Mouse (Mus musculus): ENCODE results near the gene Zfp526.

Gene Zfp526

DNA sequence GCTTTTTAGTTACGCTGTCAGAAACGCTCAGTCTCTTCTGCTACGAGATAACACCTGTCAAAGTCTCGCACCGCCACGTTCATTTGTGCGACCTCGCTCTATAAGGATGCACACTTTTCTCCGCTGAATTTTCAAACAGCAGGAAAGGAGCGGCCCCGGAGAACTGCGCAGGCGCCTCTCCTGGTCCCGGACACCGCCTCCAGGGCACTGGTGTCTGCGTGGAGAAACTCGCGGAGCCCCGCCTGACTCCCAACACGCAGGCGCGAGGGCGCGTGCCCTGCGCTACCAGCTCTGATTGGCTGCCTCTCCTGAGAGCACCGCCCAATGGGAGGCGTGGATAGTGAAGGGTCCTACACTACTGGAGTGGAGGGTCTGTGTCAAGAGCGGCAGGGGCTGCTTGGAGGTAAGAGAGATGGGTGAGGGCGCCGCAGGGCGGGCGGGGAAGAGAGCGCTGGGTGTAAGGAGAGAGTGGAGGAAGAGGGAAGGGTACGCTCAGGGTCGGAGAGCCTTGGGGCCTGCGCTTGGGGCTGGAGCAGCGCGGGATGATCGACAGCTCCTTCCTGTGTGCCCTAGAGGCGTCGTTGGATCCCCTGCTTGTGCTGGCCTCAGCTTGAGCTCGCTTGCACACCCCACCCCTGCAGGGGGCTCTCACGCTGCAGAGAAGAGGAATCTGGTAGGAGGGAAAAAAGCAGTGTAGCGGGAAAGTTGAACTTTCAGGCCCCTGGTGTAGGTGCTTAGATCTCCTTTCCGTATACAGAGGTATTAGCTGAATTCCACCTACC is at the start of gene Zfp526:
Zfp526 (plus strand) TSS at position 324 of the 782 bp plus-strand sequence.
- peak; percentile 96 for DNase-seq (ENCODE audit: extremely low read depth, insufficient read length, low spot score)

DNA sequence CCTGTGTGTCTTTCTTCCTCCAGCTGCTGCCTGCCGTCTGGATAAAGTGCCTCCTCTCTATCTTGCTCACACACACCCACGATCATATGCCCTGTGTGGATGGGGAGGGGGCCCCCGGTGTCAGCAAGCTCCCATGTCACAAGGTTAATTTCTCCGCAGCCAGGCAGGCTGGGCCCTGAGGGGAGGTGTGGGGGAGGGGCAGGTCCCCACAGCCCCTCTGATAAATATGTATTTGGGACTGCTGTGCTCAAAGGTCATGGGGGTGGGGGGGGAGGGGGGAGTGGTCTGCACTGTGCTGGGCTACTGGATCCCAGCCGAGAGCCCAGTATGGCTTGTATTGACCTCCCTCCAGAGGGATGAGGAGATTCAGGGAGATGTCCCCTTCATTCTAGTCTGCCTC is 48.6 kb upstream of the Zfp526 start:
- no peak for DNase-seq (ENCODE audit: extremely low read depth, insufficient read length, low spot score)

DNA sequence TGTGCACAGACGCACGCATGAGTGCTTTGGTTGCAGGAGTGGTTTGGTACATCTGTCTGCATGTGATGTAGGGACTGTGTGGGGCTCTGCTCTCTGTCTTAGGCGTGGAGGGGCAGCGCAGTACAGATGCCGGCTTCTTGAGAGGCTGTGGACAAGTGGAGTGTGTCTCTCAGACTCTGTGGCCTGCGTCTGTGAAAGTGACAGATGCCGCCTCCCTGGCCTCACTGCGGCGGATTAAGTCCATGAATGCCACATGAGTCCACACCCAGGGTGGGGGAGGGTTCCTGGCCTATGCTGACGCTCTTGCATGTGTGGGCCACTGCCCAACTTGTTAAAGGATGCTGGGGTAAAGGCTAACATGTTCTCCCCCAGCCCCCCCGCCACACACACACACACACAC is 46.9 kb upstream of the Zfp526 start:
- DNase-seq (ENCODE audit: extremely low read depth, insufficient read length, low spot score): no peak

DNA sequence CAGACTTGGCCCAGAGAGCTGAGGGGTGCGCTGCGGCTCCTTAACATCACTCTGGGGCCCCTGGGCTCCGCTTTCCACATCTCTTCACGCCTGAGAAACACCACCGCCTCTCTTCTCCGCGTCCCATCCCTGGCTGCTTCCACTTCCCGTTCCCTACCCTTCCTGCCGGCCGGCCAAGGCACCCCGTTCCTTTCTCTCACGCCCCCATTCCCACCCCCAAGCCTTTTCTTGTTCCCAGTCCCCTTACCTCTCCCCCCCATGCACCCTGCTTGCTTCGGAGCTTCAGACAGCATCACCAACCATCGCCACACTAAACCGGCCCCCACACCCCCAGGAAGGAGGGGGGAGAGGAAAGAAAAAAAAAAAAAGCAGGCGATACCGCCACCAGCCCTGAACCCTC is 42.9 kb upstream of the Zfp526 start:
- no peak for DNase-seq (ENCODE audit: extremely low read depth, insufficient read length, low spot score)

DNA sequence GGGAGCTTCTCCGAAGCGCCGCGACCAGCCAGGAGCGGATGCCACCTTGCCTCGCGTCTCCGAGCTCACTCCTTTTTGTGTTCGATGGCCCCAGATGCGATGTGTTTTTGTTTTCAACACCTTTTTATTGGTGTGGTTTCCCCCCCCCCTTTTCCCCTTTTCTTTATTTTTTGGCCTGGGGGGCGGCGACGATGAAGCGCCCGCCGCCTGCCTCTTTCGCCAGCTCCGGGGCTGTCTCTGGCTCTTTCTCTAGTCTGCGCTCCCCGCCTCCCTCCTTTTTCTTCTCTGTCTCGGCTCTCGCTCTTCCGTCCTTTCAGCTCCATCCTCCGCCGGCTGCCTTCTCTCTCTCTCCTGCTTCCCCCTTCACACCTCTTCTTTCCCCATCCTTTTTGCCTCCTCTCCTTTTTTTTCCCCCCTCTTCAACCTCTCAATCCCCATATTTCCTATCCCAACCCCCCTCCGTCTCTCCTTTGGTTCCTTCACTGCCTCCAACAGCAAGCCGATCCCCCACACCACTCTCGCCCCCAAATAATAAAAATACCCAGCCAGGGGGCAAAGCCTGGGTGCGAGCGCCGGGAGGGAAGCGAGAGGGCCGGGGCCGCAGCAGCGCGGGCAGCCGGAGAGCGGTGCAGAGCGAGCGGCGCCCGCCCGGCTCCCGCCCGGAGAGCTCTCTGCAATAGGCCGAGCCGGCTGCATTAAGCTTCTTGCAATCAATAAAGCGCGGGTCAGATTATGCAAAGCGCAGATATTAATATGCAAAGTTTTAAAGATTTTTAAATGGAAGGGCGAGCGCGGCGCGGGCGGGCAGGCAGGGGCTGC is 42.2 kb upstream of the Zfp526 start:
- no peak for DNase-seq (ENCODE audit: extremely low read depth, insufficient read length, low spot score)

DNA sequence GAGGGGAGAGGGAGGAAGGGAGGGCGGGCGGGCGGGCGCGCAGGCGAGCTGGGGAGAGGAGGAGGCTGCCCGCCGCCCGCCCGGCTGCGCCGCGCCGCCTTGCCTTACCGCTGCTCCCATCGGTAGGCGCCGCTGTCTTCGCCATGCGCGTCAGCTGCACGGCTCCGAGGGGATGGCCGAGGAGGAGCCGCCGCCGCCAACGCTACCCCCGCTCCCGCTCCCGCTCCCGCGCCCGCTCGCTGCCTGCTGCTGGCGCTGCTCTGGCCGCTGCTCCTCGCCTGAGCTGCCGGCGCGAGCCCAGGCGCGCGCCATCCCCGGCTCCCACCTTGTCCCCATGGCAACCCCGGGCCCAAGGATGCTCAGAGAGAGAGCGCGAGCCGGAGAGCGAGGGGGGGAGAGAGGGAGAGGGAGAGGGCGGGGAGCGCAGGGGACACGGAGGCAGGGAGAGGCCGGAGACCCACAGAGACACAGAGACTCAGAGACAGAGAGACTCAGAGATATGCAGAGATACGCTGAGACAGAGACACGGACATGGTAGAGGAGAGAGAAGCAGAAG is 41.5 kb upstream of the Zfp526 start, which contains the start of gene Pou2f2:
Pou2f2 (minus strand) TSS at position 121 of the 556 bp plus-strand sequence.
- no peak for DNase-seq (ENCODE audit: extremely low read depth, insufficient read length, low spot score)

DNA sequence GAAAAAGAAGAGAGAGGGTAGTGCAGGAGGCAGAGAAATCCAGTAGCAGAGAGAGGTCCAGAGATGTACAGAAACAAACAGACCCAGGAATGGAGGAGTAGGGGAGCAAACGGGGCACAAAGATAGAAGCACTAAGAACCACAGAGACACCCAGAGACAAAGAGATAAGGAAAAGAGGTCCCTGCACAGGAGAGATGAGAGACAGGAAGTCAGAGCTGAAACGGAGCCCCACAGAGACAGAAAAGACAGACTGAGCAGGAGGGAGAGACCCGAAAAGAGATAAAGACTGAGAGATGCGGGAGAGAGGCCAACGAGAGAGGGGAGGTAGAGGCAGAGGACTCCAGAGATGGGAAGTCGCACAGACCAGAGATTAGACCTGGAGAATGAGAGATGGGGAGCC is 40.7 kb upstream of the Zfp526 start:
- DNase-seq (ENCODE audit: extremely low read depth, insufficient read length, low spot score): no peak

DNA sequence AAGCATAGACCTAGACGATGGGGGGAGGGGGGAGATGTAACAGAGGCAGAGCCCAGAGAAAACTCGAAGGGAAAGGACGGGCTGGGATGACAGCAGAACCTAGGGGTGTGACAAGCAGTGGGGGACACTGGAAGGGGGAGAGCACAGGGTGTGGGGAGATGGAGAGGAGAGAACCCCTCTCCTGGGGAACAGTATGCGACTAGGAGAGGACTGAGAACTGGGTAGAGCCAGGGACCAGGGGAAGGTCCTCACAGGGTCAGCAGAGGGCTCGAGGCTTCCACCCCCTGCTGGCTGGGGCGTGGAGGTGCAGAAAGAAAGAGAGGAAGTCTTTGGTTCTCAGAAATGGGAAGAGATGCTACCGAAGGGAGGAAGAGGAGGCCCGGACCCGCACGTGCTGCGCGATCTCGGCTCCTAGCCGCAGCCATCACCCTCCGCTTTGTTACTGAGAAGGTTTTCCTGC is 39.9 kb upstream of the Zfp526 start:
- DNase-seq (ENCODE audit: extremely low read depth, insufficient read length, low spot score): no peak

DNA sequence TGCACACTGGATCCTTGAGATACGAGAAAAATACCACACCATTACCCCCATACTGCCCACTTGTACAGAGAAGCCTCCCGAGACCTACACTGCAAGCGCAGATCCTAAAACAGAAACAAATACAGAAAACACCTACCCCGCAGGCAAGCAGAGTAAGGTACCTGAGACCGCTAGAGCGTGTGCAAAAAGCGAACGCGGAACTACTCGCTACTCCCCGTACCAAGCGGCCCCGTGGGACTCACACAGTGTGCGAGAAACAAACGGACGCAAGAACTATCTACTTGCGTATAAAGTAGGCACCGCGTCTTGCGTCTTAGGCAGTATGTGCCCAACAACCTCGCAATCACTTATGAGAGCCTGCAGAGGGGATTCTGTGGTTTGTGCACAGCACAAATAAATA is 39.4 kb upstream of the Zfp526 start:
- DNase-seq (ENCODE audit: extremely low read depth, insufficient read length, low spot score): no peak

DNA sequence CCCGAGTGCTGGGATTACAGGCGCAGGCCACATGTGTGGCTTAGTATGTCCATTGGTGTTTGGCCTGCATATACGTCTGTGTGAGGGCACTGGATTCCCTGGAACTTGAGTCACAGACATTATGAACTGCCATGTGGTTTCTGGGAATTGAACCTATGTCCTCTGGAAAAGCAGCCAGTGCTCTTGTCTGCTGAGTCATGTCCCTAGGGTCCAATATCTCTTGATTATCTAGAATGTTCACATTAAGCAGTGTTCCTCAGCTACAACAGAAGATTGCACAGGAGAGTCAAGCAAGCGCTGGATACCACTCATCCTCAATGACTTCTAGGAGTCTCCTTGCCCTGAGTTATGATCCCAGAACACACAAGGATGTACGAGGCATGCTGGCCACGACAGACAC is 37.1 kb upstream of the Zfp526 start:
- DNase-seq (ENCODE audit: extremely low read depth, insufficient read length, low spot score): no peak

DNA sequence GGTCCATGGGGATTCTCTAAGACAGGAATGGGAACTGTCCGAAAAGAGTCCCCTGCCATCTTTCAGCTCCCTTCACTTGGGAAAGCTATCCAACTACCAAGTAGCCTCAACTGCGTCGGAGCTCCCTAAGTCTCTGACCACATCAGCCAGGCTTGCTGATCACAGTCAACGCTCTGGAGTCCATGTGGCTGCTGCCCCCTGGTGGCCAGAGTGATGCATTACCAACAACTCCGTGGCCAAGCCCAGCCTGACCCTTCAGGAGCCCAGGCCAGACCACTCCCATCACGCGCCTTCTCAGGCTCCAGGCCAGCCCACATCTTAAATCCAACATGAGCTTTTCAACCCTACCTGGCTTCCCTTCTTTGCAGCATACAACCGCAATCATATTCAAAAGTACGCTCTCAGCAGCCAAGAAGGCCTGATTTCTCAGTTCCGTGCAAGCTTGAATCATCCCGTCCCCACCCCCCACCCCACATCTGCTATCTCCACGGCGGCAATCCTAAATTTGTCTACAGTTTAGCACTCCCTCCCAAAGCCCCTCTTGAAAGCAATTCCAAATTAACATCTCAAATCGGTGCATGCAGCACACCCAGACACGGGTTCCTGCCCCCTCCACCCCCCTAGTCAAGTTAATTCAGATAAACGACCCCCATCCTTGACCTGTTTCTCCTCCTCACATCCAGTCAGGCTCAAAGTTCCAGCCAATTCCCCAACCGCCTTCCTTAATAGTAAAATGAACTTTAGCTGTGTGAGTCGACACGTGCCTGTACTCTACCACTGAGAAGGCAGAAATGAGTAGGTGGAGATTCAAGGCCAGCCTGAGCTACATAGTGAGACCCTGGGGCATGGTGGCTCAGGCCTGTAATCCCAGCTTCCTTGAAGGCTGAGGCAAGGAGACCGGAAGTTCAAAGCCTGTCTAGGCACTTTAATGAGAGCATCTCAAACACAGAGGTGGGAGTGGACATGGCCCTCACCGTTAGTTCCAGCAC is 33.3 kb upstream of the Zfp526 start:
- DNase-seq (ENCODE audit: extremely low read depth, insufficient read length, low spot score): peak; percentile 66

DNA sequence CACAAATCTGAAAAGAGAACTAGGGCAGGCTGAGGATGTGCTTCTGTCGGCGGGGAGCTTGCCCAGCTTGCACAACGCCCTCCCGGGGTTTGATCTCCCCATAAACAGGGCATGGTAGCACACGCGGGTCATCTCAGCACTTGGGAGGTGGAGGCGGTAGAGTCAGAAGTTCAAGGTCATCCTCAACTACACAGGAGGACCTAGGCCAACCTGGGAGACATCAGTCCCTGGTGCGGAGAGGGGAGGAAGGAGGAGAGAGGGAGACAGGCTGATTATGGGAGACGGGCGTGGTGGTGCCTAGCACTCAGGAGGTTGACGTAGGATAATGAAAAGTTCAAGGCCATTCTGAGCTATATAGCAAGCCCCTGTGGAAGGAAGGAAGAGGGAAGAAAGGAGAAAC is 30.4 kb upstream of the Zfp526 start:
- no peak for DNase-seq (ENCODE audit: extremely low read depth, insufficient read length, low spot score)

DNA sequence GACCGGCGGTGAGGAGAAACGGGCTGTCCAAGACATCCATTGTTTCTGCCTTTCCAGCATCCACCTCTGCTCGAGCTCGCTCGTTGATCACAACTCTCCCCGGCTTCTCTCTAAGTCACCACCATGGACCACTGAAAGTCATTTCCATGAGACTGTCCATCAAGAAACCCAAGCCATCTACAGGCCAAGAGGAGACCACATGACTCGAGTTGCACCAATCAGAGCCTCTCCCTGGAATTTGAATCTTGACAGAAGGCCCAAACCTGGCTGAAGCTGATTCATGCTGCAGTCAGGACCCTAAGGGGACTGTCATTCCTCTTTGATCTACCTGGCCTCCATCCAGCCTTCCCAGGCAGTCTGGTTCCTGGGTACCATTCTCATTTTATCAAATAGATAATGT is 29.1 kb upstream of the Zfp526 start:
- DNase-seq (ENCODE audit: extremely low read depth, insufficient read length, low spot score): no peak

DNA sequence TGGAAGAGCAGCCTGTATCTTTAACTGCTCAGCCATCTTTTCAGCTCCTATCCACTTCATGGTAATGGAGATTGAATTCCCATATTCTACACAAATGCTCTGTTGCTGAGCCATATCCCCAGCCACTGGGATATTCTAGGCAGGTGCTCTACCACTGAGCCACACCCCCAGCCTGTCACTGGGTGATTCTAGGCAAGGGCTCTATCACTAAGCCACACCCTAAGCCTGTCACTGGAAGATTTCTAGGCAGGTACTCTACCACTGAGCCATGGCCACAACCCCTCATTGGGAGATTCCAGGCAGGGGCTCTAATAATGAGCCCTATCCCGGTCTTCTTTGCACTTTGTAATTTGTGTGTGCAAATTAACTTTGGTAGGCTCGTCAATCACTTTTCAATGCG is 26.1 kb upstream of the Zfp526 start:
- DNase-seq (ENCODE audit: extremely low read depth, insufficient read length, low spot score): no peak

DNA sequence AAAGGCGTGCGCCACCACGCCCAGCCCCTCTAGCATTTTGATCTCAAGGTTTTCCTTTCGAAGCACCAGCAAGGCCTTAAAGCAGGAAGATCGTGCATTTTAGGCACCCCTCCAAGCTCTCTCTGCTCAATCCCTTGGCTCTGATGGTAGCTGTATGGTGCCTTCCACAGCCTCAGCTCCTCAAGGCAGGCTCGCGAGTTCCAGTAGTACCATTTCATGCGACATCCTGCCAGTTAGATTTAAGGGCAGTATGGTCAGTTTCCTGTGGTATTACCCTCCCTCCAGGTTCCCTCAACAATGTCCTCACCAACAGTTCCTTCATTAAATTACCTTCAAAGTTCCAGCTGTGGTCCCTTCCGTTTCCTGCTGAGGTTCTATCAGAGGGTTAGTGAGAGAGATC is 25.1 kb upstream of the Zfp526 start:
- DNase-seq (ENCODE audit: extremely low read depth, insufficient read length, low spot score): no peak

DNA sequence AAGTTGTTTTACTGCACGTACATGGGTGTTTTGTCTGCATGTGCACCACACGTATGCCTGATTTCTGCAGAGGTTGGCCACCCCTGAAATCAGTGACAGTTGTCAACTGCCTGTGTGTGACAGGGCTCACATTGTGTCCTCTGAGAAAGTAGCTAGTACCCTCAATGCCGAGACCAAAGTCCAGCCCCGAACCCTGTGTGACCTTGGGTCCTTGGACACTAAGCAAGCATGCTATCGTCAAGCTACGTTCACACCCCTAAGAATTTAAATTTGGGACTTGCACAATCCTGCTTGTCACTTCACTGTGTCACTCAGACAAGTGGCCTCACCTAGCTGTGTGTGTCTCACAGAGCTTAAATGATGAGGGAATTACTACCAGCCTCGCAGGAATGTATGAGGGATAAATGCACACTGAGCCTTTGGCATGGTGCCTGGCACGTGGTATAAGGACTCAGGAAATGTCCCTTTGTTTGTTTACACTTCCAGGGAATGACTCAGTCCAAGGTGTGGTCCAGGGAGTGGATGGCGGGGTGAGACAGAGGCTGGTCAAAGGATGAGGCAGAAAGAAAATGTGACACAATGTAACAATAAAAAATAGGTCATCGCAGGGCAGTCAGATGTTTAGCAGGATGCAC is 23.7 kb upstream of the Zfp526 start:
- peak; percentile 54 for DNase-seq (ENCODE audit: extremely low read depth, insufficient read length, low spot score)

DNA sequence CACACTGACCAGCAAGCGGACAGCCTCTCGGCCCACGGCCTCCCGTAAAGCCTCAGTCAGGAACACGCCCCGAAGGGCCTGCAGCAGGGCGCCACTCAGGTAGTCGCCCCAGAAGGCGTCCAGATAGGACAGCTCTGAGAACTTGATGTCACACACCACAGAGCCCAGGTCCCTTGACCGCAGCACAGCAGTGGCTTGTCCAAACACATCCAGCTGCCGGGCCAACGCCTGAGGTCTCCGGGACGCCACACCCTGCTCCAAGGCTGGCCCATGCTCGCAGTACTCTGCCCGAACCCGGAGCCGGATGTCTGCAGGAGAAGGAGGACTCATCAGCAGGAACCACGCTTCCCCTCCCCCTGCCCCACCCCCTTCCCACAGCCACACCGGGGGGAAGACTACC is 17.6 kb upstream of the Zfp526 start:
- no peak for DNase-seq (ENCODE audit: extremely low read depth, insufficient read length, low spot score)

DNA sequence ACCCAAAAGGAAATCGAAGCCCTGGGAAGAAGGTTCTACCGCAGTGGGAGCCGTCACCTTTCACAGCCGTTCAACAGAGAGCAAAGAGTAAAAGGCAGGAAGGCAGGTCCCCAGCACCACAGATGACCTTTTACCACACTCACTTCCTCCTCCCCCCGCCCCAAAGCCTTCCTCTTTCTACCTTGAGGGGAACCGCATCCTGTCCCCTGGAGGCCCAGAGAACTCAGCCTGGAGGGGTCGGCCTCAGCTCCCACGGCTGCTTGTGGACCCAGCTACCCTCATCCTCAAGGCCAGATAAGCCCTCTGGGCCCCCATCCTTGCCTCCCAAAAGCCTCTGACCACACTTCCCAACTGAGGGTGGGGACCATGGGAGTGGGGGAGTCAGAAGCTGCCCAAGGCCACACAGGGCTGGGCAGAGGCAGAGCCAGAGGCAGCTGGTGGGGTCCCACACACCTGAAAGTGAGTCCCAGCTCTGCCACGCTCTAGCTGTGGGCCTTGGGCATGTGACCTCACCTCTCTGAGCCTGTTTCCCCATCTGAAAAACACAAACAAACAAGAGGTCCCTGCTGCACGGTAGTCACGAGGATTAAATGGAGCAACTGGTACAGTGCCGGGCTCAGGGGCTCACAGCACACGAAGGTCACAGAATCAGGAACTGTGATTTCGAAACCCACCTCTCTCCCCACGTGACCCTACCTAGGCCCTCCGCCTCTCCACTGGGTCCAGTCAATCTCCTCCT is 15.7 kb upstream of the Zfp526 start:
- no peak for DNase-seq (ENCODE audit: extremely low read depth, insufficient read length, low spot score)

DNA sequence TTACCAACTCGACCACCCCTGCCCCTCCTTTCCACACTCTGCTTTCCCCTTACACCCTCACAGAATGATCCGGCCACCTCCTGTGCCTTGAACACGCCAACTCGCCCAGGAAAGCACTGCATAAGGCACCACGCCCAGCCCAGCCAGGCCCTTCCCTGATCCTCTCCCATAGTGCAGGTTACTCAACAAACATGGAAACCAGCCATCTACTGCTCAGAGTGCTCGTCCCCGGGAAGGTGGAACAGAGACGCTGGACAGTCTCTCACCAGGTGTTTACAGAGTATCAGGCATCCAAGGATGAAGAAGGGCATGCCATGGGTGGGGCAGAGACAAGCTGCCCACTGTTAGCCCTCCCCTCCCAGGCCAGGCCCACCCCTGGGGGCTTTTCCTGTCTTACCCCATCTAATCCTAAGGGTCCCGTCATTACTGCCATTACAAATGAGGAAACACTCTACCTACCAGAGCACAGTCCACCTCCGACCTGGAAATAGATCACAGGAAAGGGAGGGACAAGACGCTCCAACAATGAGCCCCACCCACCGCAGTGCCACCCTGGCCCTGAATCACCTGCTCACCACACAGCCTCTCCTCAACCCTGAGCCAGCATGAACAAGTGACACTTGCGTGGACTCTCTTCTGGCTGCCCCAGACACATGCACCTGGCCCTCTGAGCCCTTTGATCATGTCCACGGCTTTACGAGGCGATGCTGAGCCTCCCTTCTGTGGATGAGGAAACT is 15.0 kb upstream of the Zfp526 start:
- no peak for DNase-seq (ENCODE audit: extremely low read depth, insufficient read length, low spot score)
